13 mouse cellular contexts compared by ENCODE assay signal in genomic region chr9:21589538-21589937, GRCm38 (mm10).
"Had no signal": no experiment of that assay in that cellular context is flagged by ENCODE, and none has a peak within 500 bp of the region (broad histone marks: within the 10 kb centered on the region; RNA-seq: fewer than 3 reads in every experiment).

No protein-coding gene starts in this region.

- ATAC-seq: midbrain, embryonic 16.5 days had no signal

- H3K27me3 ChIP-seq: midbrain, embryonic 12.5 days; neural tube, embryonic 12.5 days; stomach, embryonic 15.5 days had no signal

- H3K27ac ChIP-seq: midbrain, embryonic 10.5 days; midbrain, embryonic 12.5 days; neural tube, embryonic 12.5 days; stomach, embryonic 15.5 days had no signal

- H3K9ac ChIP-seq: lung, embryonic 14.5 days; midbrain, embryonic 12.5 days; neural tube, embryonic 12.5 days; stomach, embryonic 15.5 days had no signal

- H3K4me3 ChIP-seq: midbrain, embryonic 10.5 days; midbrain, embryonic 12.5 days; neural tube, embryonic 12.5 days; stomach, embryonic 15.5 days had no signal

- H3K4me2 ChIP-seq: lung, embryonic 14.5 days; midbrain, embryonic 12.5 days; neural tube, embryonic 12.5 days; stomach, embryonic 15.5 days had no signal

- DNase-seq: lung, adult 18-20 months; lung, embryonic 14.5 days; lung, postnatal 10 days; lung, postnatal 4 days; midbrain, embryonic 14.5 days; thymus, adult 18-20 months; thymus, postnatal 14 days; thymus, postnatal 36 days had no signal

- H3K9me3 ChIP-seq: midbrain, embryonic 10.5 days; midbrain, embryonic 12.5 days; neural tube, embryonic 12.5 days; stomach, embryonic 15.5 days had no signal
